Mouse (Mus musculus) embryonic fibroblast, embryonic 13.5 days (primary cell): ENCODE results near the gene Ddx55.

ENCODE experiments used
- CTCF ChIP-seq: IDR thresholded peaks from 2 replicates; pipeline ENCODE4 v1.5.1; 2011; ENCODE audit warnings: mild to moderate bottlenecking, control low read depth, low read length, moderate library complexity, borderline replicate concordance; ENCODE audit not compliant: insufficient read depth
- POLR2A ChIP-seq: IDR thresholded peaks from 2 replicates; pipeline ENCODE4 v1.6.1; 2011; ENCODE audit warnings: low read depth, mild to moderate bottlenecking, control low read depth, low read length, moderate library complexity

- TF ChIP-seq POLR2A (no peak), CTCF (no peak)
Observed at GRCm38 (mm10) chr5:124509742-124510237, 42.9 kb upstream of the Ddx55 start.
